Mouse (Mus musculus): ENCODE measurements around the gene Selenos.

Selenos gene

DNA sequence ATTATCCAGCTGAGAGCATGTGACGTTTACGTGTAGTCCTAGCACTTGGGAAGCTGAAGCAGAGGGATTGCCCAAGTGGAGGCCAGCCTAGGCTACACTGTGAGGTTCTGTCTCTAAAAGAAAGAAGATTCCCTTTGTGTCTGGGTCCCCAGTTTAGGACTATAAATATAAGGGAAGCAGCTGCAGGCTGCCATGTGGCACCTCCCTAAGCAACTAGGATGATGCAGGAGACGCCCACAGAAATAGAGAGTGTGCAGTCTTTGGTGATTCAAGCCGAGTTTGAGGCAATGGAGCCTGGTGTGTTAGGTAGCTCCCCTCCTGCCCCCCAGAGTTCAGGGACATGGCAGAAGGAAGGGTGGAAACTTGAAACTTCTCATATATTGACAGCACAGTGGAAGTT, 8.2 kb downstream of the Selenos start:
- DNase-seq (ENCODE audit: low spot score), result peak; percentile 36

DNA sequence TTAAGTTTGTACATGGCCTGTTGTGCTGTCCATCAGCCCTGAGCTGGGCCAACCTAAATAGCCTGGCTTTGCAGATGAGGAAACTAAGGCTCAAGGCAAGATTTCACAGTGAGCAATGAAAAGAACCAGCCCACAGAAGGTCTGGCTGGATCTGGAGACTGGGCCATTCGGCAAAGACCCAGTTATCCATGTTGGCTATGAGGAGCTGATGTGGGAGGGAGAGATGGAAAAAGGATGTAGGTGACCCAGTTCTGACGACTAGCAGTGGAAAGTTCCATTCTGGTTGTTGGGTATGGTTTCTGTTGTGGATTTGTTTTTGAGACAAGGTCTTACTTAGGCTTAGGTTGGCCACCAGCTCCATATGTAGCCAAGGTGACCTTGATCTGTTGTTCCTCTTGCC, 8.6 kb downstream of the Selenos start:
- DNase-seq (ENCODE audit: low spot score), result no peak

DNA sequence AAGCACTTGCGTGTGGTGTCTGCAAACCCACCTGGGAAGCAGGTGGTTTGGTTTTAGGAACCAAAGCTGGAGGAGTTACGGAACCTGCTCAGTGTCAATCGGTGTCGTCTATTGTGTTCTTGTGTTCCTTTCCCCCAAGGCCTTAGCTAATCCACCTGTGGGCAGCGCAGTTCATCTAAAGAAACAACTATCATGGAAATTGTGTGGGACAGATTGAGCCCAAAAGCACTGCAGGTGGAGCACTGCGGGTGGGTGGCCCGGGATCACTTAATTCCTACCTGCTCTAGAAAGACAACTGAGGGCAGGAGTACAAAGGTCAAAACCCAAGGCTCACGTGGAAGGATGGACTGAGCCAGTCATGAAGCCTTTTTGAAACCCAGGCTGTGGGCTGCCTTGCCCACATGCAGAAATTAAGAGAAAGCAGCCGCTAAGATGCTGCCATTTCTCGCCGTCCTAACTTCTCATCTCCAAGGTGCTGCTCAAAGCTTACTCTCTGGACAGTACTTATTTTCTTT, 11.3 kb downstream of the Selenos start:
- DNase-seq (ENCODE audit: low spot score), result no peak

DNA sequence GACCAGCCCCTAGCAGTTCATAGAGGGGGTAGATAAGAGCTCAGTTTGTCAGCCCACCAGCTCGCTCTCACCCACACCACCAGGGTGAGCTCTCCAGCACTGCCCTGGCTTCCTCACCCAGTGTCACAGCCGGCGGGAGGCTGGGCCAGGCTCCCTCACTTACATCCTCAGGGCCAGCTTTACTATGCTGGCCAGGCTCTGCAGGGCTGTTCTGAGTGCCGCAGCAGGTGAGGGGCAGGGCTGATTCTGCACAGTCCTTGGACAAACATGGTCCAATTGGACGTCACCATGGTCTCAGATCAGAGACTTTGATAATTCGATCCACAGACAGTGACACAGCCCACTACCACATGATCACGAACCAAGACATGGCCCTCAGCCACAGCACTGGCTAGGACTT, 12.1 kb downstream of the Selenos start:
- no peak for DNase-seq (ENCODE audit: low spot score)

DNA sequence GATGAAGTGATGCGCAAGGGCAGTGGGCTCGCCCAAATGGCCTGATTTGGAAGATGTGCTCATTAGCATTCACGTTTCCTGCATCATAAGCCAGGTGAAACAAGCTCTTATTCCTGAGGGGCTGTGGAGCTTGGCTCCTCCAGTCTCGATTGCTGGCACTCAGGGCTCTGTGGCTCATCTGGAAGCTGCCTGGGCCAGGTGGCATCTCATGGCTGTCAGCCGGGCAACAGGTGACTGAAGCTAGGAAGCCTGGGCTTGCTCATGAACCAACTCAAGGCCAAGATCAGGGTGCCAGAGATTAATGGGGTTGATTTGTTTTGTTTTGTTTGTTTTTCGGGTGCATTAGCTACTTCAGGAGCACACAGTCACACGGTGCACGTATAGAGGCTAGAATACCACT, 13.2 kb downstream of the Selenos start:
- no peak for DNase-seq (ENCODE audit: low spot score)

DNA sequence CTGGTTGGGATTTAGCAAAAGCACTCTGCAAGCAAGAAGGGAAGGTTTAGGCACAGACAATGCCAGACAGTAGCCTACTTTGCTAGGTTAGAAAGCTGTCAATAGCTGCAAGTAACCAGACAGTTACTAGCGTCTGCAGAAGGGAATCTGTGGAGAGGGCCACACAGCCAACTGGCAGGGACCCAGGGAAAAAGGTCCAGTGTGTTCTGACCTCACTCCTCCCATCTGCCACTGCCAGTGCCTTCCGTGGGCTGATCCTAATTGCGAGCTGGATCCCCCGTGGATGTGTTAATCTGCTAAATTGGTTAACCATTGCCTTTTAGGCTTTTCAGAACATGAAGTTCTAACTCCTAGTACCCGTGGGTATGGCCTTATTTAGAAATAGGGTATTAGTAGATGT, 14.7 kb downstream of the Selenos start:
- no peak for DNase-seq (ENCODE audit: low spot score)

DNA sequence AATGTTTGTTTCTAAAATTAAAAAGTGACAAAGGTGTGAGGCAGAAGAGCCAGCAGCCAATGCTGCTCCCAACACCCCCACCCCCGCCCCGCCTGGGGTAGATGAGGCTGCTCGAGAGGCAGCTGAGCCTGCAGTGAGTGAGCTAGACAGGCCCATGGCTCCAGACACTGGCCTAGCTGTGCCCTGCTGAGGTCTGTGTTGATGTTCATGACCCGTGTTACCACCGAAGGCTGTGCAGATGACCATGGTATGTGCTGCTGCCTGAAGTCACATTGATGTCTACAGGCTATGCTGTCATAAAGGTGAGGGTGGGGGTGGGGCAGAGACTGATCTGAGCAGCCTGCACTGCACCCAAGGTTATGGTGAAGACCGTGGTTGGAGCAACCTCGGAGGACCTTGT, 19.4 kb downstream of the Selenos start:
- no peak for DNase-seq (ENCODE audit: low spot score)

DNA sequence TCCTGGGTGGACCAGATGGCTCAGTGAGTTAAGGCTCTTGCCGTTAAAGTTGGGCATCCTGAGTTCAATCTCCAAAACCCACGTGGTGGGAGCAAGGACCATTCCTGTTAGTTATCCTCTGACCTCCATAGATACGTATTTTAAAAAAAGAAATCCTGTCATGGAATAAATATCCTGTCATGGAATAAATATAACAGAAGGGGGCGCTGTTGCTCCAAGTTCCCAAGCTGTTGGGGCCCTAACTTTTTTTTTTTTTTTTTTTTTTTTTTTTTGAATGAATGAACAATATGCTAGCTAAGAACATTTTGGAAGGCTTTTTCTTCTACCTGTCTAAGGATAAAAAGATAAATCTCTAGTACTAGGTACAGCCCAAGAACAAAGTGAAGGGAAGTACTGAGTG, 22.4 kb downstream of the Selenos start:
- no peak for DNase-seq (ENCODE audit: low spot score)

DNA sequence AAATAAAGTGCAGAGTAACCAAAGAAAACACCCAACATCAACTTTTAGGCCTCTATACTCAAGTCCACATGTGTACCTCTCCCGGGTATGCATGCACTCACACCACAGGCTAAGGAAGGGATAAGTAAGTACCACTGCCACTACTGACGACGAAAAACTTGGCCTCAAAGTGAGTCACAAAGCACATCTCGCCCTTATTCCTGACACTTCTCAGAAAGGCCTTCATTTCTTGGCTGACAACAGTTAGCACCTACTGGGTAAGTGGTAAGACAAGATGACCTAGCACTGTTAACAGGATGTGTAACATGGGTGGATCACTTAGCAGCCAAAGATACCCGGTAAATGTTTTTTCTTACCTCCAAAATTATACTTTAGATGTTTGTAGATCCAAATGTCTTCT, 25.1 kb downstream of the Selenos start:
- DNase-seq (ENCODE audit: low spot score), result no peak

DNA sequence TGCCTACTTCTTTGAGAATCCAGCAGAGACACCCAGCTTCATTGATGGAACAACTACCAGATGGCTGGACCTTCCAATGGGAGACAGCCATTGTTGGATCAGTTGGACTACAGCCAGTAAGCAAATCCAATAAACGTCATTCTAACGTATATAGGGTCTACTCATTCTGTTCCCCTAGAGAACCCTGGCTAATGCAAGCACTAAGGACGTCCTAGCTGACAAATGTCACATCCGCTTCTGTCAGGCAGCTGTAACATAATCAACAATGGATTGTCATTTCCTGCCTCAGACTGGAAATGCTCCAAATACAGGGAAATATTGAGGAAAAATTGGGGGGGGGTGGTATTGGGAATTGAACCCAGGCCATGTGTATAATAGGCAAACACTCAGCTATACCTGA, 26.3 kb downstream of the Selenos start:
- no peak for DNase-seq (ENCODE audit: low spot score)

DNA sequence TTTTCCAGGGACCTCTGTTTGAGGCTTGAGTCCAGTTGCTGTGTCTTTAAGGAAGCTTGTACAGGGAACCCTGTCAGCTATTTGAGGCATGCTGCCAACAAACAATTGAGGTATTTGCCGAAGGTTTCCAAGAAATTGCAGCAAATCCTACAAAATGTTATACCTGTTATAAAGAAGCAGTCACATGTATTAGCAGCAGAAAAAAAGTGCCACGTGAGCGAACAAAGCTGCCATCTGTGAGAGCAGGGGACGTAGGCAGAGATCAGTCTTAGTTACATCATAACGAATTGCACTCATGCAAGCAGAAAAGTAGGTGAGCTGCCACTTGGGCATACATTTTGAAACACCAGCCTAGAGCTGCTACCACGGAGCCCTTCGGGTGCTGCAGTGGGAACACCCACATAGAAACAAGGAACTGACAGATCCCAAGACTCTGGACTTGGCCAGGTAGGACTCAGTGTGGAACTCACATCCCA, 27.2 kb downstream of the Selenos start:
- DNase-seq (ENCODE audit: low spot score), result no peak

DNA sequence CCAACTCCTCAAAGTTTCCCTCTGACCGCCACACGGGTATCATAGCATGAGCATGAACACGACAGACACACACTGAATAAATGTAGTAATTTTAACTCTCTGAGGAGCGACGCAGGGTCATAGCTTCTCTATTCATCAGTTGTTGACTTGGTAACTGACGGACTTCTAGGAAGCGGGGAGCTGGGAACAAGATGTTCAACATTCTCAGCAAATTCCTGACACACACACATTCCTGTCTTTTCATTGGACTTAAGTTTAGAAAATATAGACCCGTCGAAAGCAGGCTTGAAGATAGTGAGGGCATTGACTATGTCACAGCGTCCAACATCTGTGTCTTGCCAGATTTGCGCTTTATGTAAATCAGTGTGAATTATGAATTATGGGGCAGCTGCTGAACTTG, 27.8 kb downstream of the Selenos start:
- no peak for DNase-seq (ENCODE audit: low spot score)

DNA sequence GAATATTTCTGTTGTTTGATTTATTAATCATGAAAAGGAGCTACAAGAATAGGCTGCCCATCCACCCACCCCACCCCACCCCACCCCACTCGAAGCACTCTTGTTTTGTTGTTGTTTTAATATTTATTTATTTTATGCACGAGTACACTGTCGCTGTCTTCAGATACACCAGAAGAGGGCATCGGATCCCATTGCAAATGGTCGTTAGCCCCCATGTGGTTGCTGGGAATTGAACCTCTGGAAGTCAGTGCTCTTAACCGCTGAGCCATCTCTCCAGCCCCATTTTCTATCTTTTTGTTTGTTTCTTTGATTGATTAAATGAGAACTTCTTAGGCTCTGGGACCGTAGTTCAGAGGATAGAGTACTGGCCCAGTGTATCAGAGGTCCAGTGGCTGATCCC, 28.5 kb downstream of the Selenos start:
- DNase-seq (ENCODE audit: low spot score), result no peak

DNA sequence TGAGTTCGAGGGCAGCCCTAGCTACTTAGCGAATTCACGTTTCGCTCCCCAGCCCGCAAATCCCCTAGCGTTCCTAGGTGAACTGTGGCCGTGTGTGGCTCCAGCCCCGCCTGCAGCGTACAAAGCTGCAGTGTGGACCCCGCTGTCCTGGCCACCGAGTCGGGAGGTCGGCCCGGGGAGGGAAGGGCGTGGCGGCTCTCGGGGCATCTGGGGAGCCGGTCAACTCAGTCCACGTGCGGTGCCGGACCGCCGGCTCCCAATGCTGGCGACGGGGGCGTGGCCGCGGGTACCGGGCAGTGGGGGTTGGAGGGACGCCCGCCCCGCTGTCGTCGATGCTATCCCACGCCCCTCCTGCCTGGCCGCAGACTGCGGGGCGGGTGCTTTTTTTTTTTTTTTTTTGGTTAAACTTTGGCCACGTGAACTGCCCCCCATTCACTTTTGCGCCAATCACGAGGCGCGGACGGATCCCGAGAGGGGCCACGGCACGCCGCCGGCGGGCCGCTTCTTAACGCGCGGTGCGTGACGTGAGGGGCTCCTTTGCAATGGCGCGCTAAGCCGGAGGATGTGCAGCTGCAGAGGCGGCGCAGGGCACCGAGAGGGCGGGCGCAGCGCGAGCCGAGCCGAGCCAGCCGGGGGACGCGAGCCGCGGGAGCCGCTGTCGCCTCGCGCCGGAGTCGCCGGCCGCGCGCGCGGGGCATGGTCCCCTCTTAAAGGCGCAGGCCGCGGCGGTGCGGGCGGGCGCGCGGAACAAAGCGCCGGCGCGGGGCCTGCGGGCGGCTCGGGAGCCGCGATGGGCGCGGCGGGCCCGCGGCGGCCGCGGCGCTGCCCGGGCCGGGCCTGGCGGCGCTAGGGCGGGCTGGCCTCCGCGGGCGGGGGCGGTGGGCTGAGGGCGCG, 29.8 kb downstream of the Selenos start, which contains the start of gene Chsy1:
TSS of gene Chsy1 (plus strand) at position 555 of the 894 bp plus-strand sequence.
- DNase-seq (ENCODE audit: low spot score), result peak; percentile 79

DNA sequence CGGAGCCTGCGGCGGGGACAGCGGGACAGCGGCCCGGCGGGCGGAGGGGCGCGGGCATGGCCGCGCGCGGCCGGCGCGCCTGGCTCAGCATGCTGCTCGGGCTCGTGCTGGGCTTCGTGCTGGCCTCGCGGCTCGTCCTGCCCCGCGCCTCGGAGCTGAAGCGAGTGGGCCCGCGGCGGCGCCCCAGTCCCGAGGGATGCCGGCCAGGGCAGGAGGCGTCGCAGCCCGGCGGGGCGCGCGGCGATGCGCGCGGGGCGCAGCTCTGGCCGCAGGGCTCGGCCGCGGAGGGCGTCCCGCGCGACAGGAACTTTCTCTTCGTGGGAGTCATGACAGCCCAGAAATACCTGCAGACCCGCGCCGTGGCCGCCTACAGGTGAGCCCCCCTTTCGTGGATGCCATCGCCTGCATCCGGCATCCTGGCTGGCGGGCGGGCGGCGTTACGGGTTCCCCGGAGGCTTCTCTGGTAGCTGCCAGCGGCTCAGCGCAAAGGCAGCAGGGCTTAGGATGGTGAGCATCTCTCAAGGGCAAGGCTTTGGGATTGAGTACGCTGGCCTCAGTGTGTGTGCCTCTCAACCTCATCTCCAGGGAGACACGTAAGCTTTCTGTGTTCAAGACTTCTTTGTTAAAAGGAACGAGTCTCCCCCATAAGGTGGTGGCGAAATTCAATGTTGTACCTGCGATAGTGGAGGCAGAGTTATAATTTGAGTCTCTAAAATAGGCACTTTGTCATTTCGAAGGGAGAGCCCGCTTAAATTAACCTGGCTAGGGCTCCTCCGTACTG, 30.6 kb downstream of the Selenos start:
- DNase-seq (ENCODE audit: low spot score), result no peak

DNA sequence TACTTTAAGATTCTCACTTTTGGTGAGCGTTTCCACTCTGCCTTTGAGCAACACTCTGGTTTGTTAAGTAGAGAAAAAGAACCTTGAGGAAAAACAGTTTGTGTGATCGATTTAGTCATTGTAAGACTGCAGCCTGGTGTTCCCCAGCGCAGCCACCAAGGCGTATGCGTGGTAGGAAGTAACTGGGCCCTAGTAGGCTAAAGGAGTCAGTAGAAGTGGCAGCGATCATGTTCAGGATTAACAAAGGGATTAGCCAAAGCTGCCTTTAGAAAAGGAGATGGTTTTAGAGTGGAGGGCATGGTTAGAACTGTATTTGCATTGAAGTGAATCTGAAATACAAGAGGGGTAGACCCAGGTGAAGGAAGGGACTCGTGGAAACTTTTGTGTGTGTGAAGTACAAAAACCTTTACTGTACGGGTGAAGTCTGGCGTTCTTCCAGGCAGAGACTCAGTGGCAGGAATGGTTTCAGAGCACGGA, 31.2 kb downstream of the Selenos start:
- no peak for DNase-seq (ENCODE audit: low spot score)

DNA sequence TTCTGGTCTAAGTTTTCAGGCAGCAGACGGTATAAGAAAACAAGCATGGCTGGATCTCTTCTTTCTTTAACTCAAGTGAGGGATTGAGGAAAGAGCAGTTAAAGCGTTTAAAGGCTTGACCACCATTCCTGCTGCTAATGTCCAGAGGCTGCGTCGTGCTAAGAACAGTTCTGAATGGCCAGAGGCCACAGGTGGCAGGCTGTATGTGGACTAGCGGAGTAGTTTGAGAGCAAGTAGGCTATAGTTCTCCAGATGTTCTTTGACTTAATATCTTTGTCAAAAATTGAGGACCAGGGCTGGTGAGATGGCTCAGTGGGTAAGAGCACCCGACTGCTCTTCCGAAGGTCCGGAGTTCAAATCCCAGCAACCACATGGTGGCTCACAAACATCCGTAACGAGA, 31.8 kb downstream of the Selenos start:
- no peak for DNase-seq (ENCODE audit: low spot score)

DNA sequence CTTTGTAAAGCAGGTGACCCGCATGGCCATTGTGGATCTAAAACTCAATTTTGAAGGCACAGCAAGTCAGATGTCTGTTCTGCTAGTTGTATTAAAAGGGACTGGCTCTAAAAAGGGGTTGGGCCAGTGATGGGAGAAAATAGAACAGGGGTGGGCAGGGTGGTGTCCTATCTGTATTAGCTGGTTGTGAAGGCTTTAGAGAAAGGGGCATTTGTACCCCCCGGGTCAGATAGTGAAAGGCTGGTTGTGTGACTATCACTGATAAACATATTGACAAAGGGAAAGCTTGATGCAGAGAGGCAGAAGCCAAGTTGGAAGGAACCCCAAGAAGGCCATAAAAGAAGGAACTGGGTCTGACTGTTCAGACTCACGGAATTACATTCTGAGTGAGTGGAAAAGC, 34.1 kb downstream of the Selenos start:
- no peak for DNase-seq (ENCODE audit: low spot score)

DNA sequence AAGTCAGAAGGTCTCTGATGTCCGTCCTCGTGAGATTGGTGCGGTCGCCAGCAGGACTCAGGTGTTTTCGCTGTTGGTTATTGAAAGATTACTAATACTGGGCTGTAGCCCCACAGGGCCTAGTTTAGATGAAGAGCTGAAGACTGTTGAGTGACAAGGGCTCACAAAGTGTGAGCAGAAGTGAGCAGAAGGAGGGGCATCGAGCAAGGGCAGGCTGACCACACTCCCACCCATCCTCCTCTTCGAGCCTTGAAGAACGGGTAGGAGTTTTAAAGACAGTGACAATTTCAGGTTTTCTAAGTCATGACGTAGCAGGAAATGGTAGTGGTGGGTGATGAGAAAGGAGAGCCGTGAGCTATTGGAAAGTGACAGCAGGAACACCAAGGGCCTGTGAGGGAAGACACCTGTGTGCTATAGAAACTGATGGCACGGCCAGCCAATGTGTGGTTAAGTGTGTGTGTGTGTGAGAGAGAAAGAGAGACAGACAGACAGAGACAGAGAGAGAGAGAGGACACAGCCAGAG, 36.4 kb downstream of the Selenos start:
- no peak for DNase-seq (ENCODE audit: low spot score)

DNA sequence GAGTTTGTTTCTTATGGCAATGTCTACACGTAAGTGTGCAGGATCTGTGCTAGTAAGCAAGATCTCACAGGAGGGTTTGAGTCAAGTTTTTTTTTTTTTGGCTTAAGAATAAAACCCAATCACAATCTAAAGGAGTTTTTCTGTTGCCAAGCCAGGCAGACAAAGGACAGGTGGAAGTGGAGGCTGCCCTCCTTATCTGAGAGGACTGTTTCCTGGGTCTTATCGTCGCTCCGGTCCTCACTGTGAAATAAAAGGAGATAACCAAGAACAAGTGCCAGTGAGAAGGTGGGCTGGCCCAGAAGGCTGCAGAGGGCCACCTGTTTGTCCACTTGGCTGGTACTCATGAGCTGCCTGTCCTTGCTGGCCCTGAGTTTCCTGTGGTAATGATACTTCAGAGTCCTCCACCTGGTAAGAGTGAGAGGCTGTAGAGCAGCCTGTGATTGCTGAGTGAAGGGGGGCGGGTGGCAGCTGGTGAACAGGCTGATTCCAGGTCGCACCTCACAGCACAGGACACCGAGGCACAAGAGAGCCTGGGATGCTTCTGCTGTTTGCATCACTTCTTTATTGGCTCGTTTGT, 37.5 kb downstream of the Selenos start:
- no peak for DNase-seq (ENCODE audit: low spot score)

DNA sequence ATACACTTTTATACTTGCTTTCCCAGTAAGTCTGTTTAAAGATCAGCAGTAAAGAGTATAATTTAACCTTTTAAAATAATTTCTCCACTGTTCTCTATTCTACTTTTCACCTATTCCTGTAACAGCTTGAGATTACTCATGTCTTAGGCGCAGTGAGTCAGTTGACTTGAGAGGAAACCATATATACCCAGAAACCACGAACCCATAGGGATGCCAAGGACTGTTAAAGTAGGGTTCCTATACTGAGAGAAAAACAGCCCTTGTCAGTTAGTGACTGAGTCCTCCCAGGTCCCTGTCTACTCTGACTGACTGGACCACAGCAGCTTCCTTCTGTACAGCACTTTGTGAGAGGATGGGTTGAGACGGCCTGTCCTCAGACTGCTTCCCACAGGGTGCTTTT, 38.6 kb downstream of the Selenos start:
- DNase-seq (ENCODE audit: low spot score), result no peak

DNA sequence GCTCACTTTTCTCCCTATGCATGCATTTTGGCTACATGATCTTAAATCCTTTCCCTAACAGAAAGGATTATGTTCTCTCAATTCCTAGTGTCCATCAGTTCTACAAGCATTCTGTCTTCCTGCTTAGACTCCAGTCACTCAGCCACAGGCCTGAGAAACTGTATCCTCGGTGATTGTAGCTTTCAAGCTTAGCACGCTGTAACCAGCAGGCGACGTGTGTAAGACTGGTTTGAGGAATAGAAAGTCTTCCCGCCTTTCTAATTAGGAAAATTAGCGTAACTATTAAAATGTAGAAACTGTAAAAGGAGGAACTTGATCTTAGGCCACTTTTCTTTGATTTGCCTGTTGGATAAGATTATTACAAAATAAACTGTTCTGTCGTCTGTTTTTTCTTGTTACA, 39.3 kb downstream of the Selenos start:
- no peak for DNase-seq (ENCODE audit: low spot score)
